ENCODE assay signal across 8 mouse cellular contexts in the genomic region with DNA sequence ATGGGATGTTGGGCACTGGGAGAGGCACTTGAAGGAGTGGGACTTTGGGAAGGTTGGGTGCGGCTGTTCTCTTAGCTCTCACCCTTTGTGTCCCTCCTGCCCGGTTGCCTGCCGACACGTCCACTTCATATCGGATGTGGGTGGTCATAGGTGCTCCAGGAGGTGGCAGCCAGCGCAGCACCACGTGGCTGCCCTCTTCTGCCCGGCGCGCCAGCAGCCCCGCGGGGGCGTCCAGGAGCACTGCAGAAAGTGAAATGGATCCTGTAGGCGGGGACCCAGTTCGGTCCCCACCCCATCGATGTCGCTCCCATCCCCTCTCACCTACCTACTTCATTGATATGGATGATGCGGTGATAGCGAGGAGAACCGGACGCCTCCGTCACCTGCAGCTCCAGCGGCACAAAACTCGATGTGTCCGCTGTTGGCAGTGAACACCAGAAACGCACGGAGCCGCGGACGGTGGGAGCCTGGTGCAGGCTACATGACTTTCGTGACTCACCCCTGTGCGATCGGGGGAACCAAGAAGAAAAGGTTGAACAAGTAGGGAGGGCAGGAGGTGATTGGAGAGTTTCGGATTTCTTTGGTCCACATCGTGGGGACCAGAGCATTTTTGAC. TPM values are rescaled to one million over a fixed set of nuclear protein-coding genes. Genes with fewer than 3 reads are reported as not detected.
DNase-seq lines count a peak whose midpoint lies in the region; ATAC-seq and TF ChIP-seq lines count a peak whose summit lies in the region.

No protein-coding gene starts in this region.

- ATAC-seq in hindbrain, embryonic 15.5 days (ENCODE audit: low FRiP score, low read depth), result no peak
- peak; percentile 29; the same call in 1 of the 2 replicates for ATAC-seq in lung, postnatal 0 days
- no peak for ATAC-seq in activated CD4-positive, CD25-positive, alpha-beta regulatory T cell, adult 4 months

- peak; percentile 29 for DNase-seq in kidney, adult 18-20 months
- no peak for DNase-seq in kidney, adult 8-10 months
- DNase-seq in brain, adult 2 months (ENCODE audit: low read depth, low spot score), result peak; percentile 41
- peak; percentile 36 for DNase-seq in lung, postnatal 0 days (ENCODE audit: low spot score)
- DNase-seq in thymus, postnatal 25 days, result no peak
- DNase-seq in urinary bladder, postnatal 14 days (ENCODE audit: low spot score), result no peak

- H3K36me3 ChIP-seq in hindbrain, embryonic 15.5 days, result no peaks in the 10 kb centered on the region
- H3K36me3 ChIP-seq in lung, postnatal 0 days (ENCODE audit: insufficient read depth, low read length), result no peaks in the 10 kb centered on the region

- H3K4me3 ChIP-seq in hindbrain, embryonic 15.5 days, result peak overlapping the region; percentile 38
- peak overlapping the region; percentile 37; the same call in 1 of the 2 replicates for H3K4me3 ChIP-seq in lung, postnatal 0 days (ENCODE audit: low read depth, low read length)

- H3K27ac ChIP-seq in hindbrain, embryonic 15.5 days (replicated peaks), result no peak overlapping the region
- no peak overlapping the region for H3K27ac ChIP-seq in lung, postnatal 0 days (ENCODE audit: low read length)

- no peak for TF ChIP-seq EP300 in lung, postnatal 0 days (IDR thresholded peaks at IDR 0.05)

- peak overlapping the region; percentile 79 for H3K4me2 ChIP-seq in hindbrain, embryonic 15.5 days
- H3K4me2 ChIP-seq in lung, postnatal 0 days (replicated peaks; ENCODE audit: low read depth, low read length), result peak overlapping the region; percentile 81

- 1% methylated on average over 35 of the region's 35 CpGs for WGBS in hindbrain, embryonic 15.5 days
- WGBS in lung, postnatal 0 days, result 2% methylated on average over 33 of the region's 35 CpGs

- H3K9ac ChIP-seq in hindbrain, embryonic 15.5 days, result no peak overlapping the region
- no peak overlapping the region for H3K9ac ChIP-seq in lung, postnatal 0 days (replicated peaks; ENCODE audit: low read depth)

- peaks cover 26% of the 10 kb centered on the region for H3K4me1 ChIP-seq in hindbrain, embryonic 15.5 days (replicated peaks)
- H3K4me1 ChIP-seq in lung, postnatal 0 days (ENCODE audit: insufficient read depth, low read depth, low read length), result peaks cover 25% of the 10 kb centered on the region

- H3K9me3 ChIP-seq in hindbrain, embryonic 15.5 days, result no peaks in the 10 kb centered on the region
- H3K9me3 ChIP-seq in lung, postnatal 0 days (ENCODE audit: low read length), result no peaks in the 10 kb centered on the region

- TF ChIP-seq CTCF in lung, postnatal 0 days (IDR thresholded peaks at IDR 0.05), result peak; percentile 15; the same call in 1 of the 2 replicates

- H3K27me3 ChIP-seq in hindbrain, embryonic 15.5 days, result peaks cover 52% of the 10 kb centered on the region
- 0 out of 2 replicates have a peak, but pooled peaks cover 7% of the 10 kb centered on the region for H3K27me3 ChIP-seq in lung, postnatal 0 days (replicated peaks; ENCODE audit: insufficient read depth, low read length)

RNA-seq across cellular contexts. Expression of gene Epor, which starts 1.8 kb away (rescaled TPM):
- polyA plus RNA-seq in hindbrain, embryonic 15.5 days (2015; fragmentation: Nextera tagmentation; extraction: Ambion mirVana), result 1.3 and 1.9 TPM in 2 replicates
- polyA plus RNA-seq in lung, postnatal 0 days (2015; fragmentation: Nextera tagmentation; extraction: Ambion mirVana), result 5.7 and 7.4 TPM in 2 replicates
- under 1 TPM in 1 of 2 experiments, not detected in 1; 0.36 TPM for polyA plus RNA-seq in activated CD4-positive, CD25-positive, alpha-beta regulatory T cell, adult 4 months (2017; shearing (Covaris generic))

RNA-seq across cellular contexts. Expression of gene Swsap1, which starts 5.9 kb away (rescaled TPM):
- 9.1 and 9.3 TPM in 2 replicates for polyA plus RNA-seq in hindbrain, embryonic 15.5 days (2015; fragmentation: Nextera tagmentation; extraction: Ambion mirVana)
- 5.7 and 5.8 TPM in 2 replicates for polyA plus RNA-seq in lung, postnatal 0 days (2015; fragmentation: Nextera tagmentation; extraction: Ambion mirVana)
- polyA plus RNA-seq in activated CD4-positive, CD25-positive, alpha-beta regulatory T cell, adult 4 months (2017; shearing (Covaris generic)), result 1 to 10 TPM; 2.1 to 3.8 TPM

RNA-seq across cellular contexts. Expression of gene Plppr2, which starts 24.6 kb away (rescaled TPM):
- polyA plus RNA-seq in hindbrain, embryonic 15.5 days (2015; fragmentation: Nextera tagmentation; extraction: Ambion mirVana), result 95.5 and 119 TPM in 2 replicates
- 2.2 and 3.3 TPM in 2 replicates for polyA plus RNA-seq in lung, postnatal 0 days (2015; fragmentation: Nextera tagmentation; extraction: Ambion mirVana)
- polyA plus RNA-seq in activated CD4-positive, CD25-positive, alpha-beta regulatory T cell, adult 4 months (2017; shearing (Covaris generic)), result under 1 TPM; 0.17 to 0.36 TPM

RNA-seq across cellular contexts. Expression of gene Rgl3, which starts 27.8 kb away (rescaled TPM):
- polyA plus RNA-seq in hindbrain, embryonic 15.5 days (2015; fragmentation: Nextera tagmentation; extraction: Ambion mirVana), result 1.2 and 2.2 TPM in 2 replicates
- polyA plus RNA-seq in lung, postnatal 0 days (2015; fragmentation: Nextera tagmentation; extraction: Ambion mirVana), result 6.0 and 6.4 TPM in 2 replicates
- not detected for polyA plus RNA-seq in activated CD4-positive, CD25-positive, alpha-beta regulatory T cell, adult 4 months (2017; shearing (Covaris generic))

RNA-seq across cellular contexts. Expression of gene Tmem205, which starts 34.1 kb away (rescaled TPM):
- 51.7 and 53.8 TPM in 2 replicates for polyA plus RNA-seq in hindbrain, embryonic 15.5 days (2015; fragmentation: Nextera tagmentation; extraction: Ambion mirVana)
- 106 and 107 TPM in 2 replicates for polyA plus RNA-seq in lung, postnatal 0 days (2015; fragmentation: Nextera tagmentation; extraction: Ambion mirVana)
- polyA plus RNA-seq in activated CD4-positive, CD25-positive, alpha-beta regulatory T cell, adult 4 months (2017; shearing (Covaris generic)), result 1 to 10 TPM; 2.6 to 4.7 TPM

Comparison
In these comparisons a context has a peak if more than half of its experiments do, and no peak if none do; other contexts are left out.
1. DNase-seq: peak in kidney, adult 18-20 months (single experiment), brain, adult 2 months (single experiment) and lung, postnatal 0 days (single experiment); none in kidney, adult 8-10 months (0 of 2), thymus, postnatal 25 days (single experiment) and urinary bladder, postnatal 14 days (single experiment).
2. RNA of gene Plppr2, which starts 24.6 kb away (polyA plus RNA-seq): 95.5 to 119 TPM in hindbrain, embryonic 15.5 days; 2.2 to 3.3 TPM in lung, postnatal 0 days and 0.17 to 0.36 TPM in activated CD4-positive, CD25-positive, alpha-beta regulatory T cell, adult 4 months; every median in the first group is over 10 times any median in the second.